7 mouse cellular contexts compared by ENCODE assay signal in genomic region chr11:69087082-69087481, GRCm38 (mm10). TPM values are rescaled to one million over a fixed set of nuclear protein-coding genes. Genes with fewer than 3 reads are reported as not detected.
DNase-seq lines count a peak whose midpoint lies in the region; ATAC-seq lines count a peak whose summit lies in the region.

No protein-coding gene starts in this region.

- ATAC-seq in kidney, embryonic 14.5 days (ENCODE audit: low FRiP score, low TSS enrichment): peak; percentile 44
- no peak for ATAC-seq in hindbrain, embryonic 13.5 days (ENCODE audit: low FRiP score)
- no peak for ATAC-seq in inflammation-experienced regulatory T-cells, adult 6 months
- no peak for ATAC-seq in megakaryocyte progenitor cell, adult 5-6 weeks (replicated peaks; ENCODE audit: poor library complexity)

- peak overlapping the region; percentile 12; the same call in 1 of the 2 replicates for H3K4me2 ChIP-seq in kidney, embryonic 14.5 days (replicated peaks; ENCODE audit: low read depth, low read length)
- H3K4me2 ChIP-seq in hindbrain, embryonic 13.5 days: no peak overlapping the region

- H3K4me3 ChIP-seq in kidney, embryonic 14.5 days (ENCODE audit: low read length): no peak overlapping the region
- no peak overlapping the region for H3K4me3 ChIP-seq in hindbrain, embryonic 13.5 days

- 10% methylated on average over 4 of the region's 4 CpGs for WGBS in kidney, embryonic 14.5 days
- 36% methylated on average over 4 of the region's 4 CpGs for whole genome bisulfite sequencing in hindbrain, embryonic 13.5 days

- peak overlapping the region; percentile 94 for H3K27ac ChIP-seq in kidney, embryonic 14.5 days (ENCODE audit: low read depth, low read length)
- H3K27ac ChIP-seq in hindbrain, embryonic 13.5 days: peak overlapping the region; percentile 98

- no peak for DNase-seq in kidney, adult 18-20 months
- peak; percentile 53 to 67 for DNase-seq in right cerebral cortex, adult 2 months (ENCODE audit: low spot score in 2 of 2)
- DNase-seq in right cerebral cortex, postnatal 36 days (ENCODE audit: low spot score in 2 of 2): no peak

- peaks cover 26% of the 10 kb centered on the region for H3K36me3 ChIP-seq in kidney, embryonic 14.5 days (ENCODE audit: control insufficient read depth, insufficient read depth, low read length)
- H3K36me3 ChIP-seq in hindbrain, embryonic 13.5 days: peaks cover 21% of the 10 kb centered on the region

- H3K9me3 ChIP-seq in kidney, embryonic 14.5 days (ENCODE audit: control insufficient read depth, low read length): no peaks in the 10 kb centered on the region
- H3K9me3 ChIP-seq in hindbrain, embryonic 13.5 days: no peaks in the 10 kb centered on the region

- no peaks in the 10 kb centered on the region for H3K27me3 ChIP-seq in kidney, embryonic 14.5 days (ENCODE audit: control insufficient read depth, insufficient read depth, low read length)
- no peaks in the 10 kb centered on the region for H3K27me3 ChIP-seq in hindbrain, embryonic 13.5 days

- peaks cover 21% of the 10 kb centered on the region for H3K4me1 ChIP-seq in kidney, embryonic 14.5 days (ENCODE audit: control insufficient read depth, insufficient read depth, low read length)
- H3K4me1 ChIP-seq in hindbrain, embryonic 13.5 days (replicated peaks): peaks cover 43% of the 10 kb centered on the region

- no peak overlapping the region for H3K9ac ChIP-seq in kidney, embryonic 14.5 days (ENCODE audit: low read depth, low read length)
- peak overlapping the region; percentile 24; the same call in 1 of the 2 replicates for H3K9ac ChIP-seq in hindbrain, embryonic 13.5 days

RNA-seq across cellular contexts. Expression of gene Vamp2, which starts 1.2 kb away (rescaled TPM):
- 57.5 and 86.5 TPM in 2 replicates for polyA plus RNA-seq in kidney, embryonic 14.5 days (2014; fragmentation: Nextera tagmentation; extraction: Ambion mirVana)
- 217 and 227 TPM in 2 replicates for polyA plus RNA-seq in hindbrain, embryonic 13.5 days (2015; fragmentation: Nextera tagmentation; extraction: Ambion mirVana)
- polyA plus RNA-seq in inflammation-experienced regulatory T-cells, adult 6 months (2017; shearing (Covaris generic)): 10 to 100 TPM; 26.9 to 31.5 (median 27.3) TPM
- 36.6 and 41.2 TPM in 2 replicates for total RNA-seq in megakaryocyte progenitor cell, adult 5-6 weeks (2015)
- total RNA-seq in megakaryocyte progenitor cell, adult 5-6 weeks (2017): 8.2 and 12.8 TPM in 2 replicates

RNA-seq across cellular contexts. Expression of gene Per1, which starts 7.9 kb away (rescaled TPM):
- 6.1 and 8.9 TPM in 2 replicates for polyA plus RNA-seq in kidney, embryonic 14.5 days (2014; fragmentation: Nextera tagmentation; extraction: Ambion mirVana)
- 7.4 and 9.4 TPM in 2 replicates for polyA plus RNA-seq in hindbrain, embryonic 13.5 days (2015; fragmentation: Nextera tagmentation; extraction: Ambion mirVana)
- polyA plus RNA-seq in inflammation-experienced regulatory T-cells, adult 6 months (2017; shearing (Covaris generic)): 1 to 10 TPM; 5.2 to 6.2 (median 6.1) TPM
- 8.3 and 8.8 TPM in 2 replicates for total RNA-seq in megakaryocyte progenitor cell, adult 5-6 weeks (2015)
- 4.0 and 4.8 TPM in 2 replicates for total RNA-seq in megakaryocyte progenitor cell, adult 5-6 weeks (2017)

RNA-seq across cellular contexts. Expression of gene Tmem107, which starts 16.5 kb away (rescaled TPM):
- 62.2 and 73.8 TPM in 2 replicates for polyA plus RNA-seq in kidney, embryonic 14.5 days (2014; fragmentation: Nextera tagmentation; extraction: Ambion mirVana)
- 28.7 and 41.0 TPM in 2 replicates for polyA plus RNA-seq in hindbrain, embryonic 13.5 days (2015; fragmentation: Nextera tagmentation; extraction: Ambion mirVana)
- 1 to 10 TPM; 2.8 to 9.1 (median 4.0) TPM for polyA plus RNA-seq in inflammation-experienced regulatory T-cells, adult 6 months (2017; shearing (Covaris generic))
- 18.6 and 23.4 TPM in 2 replicates for total RNA-seq in megakaryocyte progenitor cell, adult 5-6 weeks (2015)
- total RNA-seq in megakaryocyte progenitor cell, adult 5-6 weeks (2017): 23.9 and 40.6 TPM in 2 replicates

RNA-seq across cellular contexts. Expression of gene Borcs6, which starts 27.6 kb away (rescaled TPM):
- polyA plus RNA-seq in kidney, embryonic 14.5 days (2014; fragmentation: Nextera tagmentation; extraction: Ambion mirVana): 6.6 and 7.5 TPM in 2 replicates
- 13.4 and 15.2 TPM in 2 replicates for polyA plus RNA-seq in hindbrain, embryonic 13.5 days (2015; fragmentation: Nextera tagmentation; extraction: Ambion mirVana)
- 1 to 10 TPM; 1.1 to 2.2 (median 1.3) TPM for polyA plus RNA-seq in inflammation-experienced regulatory T-cells, adult 6 months (2017; shearing (Covaris generic))
- 6.2 and 7.6 TPM in 2 replicates for total RNA-seq in megakaryocyte progenitor cell, adult 5-6 weeks (2015)
- total RNA-seq in megakaryocyte progenitor cell, adult 5-6 weeks (2017): 6.6 and 6.7 TPM in 2 replicates

RNA-seq across cellular contexts. Expression of gene Hes7, which starts 33.1 kb away (rescaled TPM):
- 0.23 and 0.41 TPM in 2 replicates for polyA plus RNA-seq in kidney, embryonic 14.5 days (2014; fragmentation: Nextera tagmentation; extraction: Ambion mirVana)
- polyA plus RNA-seq in hindbrain, embryonic 13.5 days (2015; fragmentation: Nextera tagmentation; extraction: Ambion mirVana): 0.26 and 0.35 TPM in 2 replicates
- polyA plus RNA-seq in inflammation-experienced regulatory T-cells, adult 6 months (2017; shearing (Covaris generic)): not detected
- not detected in 2 replicates for total RNA-seq in megakaryocyte progenitor cell, adult 5-6 weeks (2015)
- not detected in 2 replicates for total RNA-seq in megakaryocyte progenitor cell, adult 5-6 weeks (2017)

Comparison
In these comparisons a context has a peak if more than half of its experiments do, and no peak if none do; other contexts are left out.
1. DNase-seq: peak in right cerebral cortex, adult 2 months (2 of 2); none in kidney, adult 18-20 months (single experiment) and right cerebral cortex, postnatal 36 days (0 of 2).